Mouse (Mus musculus) midbrain, embryonic 10.5 days (tissue): ENCODE results near the gene Tmem132c. TPM values are rescaled to one million over a fixed set of nuclear protein-coding genes. Genes with fewer than 3 reads are reported as not detected.

Source experiments
- DNase-seq: peaks from one replicate; pipeline ENCODE4 v3.0.0-alpha.2; 2017; ENCODE audit warnings: low spot score
- H3K27ac ChIP-seq: fragments of 300-500 bp; sonication (generic); replicated peaks from 2 replicates; pipeline ENCODE4 v1.5.1; 2016; ENCODE audit warnings: mild to moderate bottlenecking
- H3K27me3 ChIP-seq: fragments of 300-500 bp; sonication (generic); 2 replicates; pipeline ENCODE4 v1.6.1; 2016; ENCODE audit warnings: low read depth, mild to moderate bottlenecking; ENCODE audit not compliant: poor library complexity, severe bottlenecking
- H3K36me3 ChIP-seq: fragments of 300-500 bp; sonication (generic); 2 replicates; pipeline ENCODE4 v1.6.1; 2016; ENCODE audit warnings: mild to moderate bottlenecking, moderate library complexity
- H3K4me1 ChIP-seq: fragments of 300-500 bp; sonication (generic); 2 replicates; pipeline ENCODE4 v1.6.1; 2016
- H3K4me3 ChIP-seq: fragments of 300-500 bp; sonication (generic); 2 replicates; pipeline ENCODE4 v1.5.1; 2016; ENCODE audit warnings: mild to moderate bottlenecking, moderate library complexity
- H3K9me3 ChIP-seq: fragments of 300-500 bp; sonication (generic); replicated peaks from 2 replicates; pipeline ENCODE4 v1.6.1; 2016; ENCODE audit warnings: mild to moderate bottlenecking
- WGBS: fragments of 180-500 bp; shearing (Covaris S2); methylation state at CpG from one replicate; pipeline ENCODE4 v1.1.7; 2016; 5-methylcytosine and 5-hydroxymethylcytosine counted together
- polyA plus RNA-seq: library from polyadenylated mRNA; unstranded; fragments of >200 nt; fragmentation: Nextera tagmentation; extraction: Ambion mirVana; gene quantifications from 2 replicates; pipeline ENCODE4 v1.2.1, GENCODE M21; 2016

Tmem132c gene
- 30.0 and 34.0 TPM in 2 replicates for polyA plus RNA-seq

- Histone ChIP-seq H3K27me3 (peaks cover 70% of the 10 kb centered on the region), H3K36me3 (peaks cover 6% of the 10 kb centered on the region), H3K4me3 (peak within 1 kb of the TSS; percentile 83), H3K9me3 (peaks cover 8% of the 10 kb centered on the region), H3K4me1 (peaks cover 54% of the 10 kb centered on the region), H3K27ac (peak within 1 kb of the TSS; percentile 87)
- peak; percentile 93 for DNase-seq
- 1% methylated on average over 57 of the region's 58 CpGs for WGBS
Measured at GRCm38 (mm10) chr5:127241136-127241924, at the start of gene Tmem132c. Tmem132c (plus strand) TSS chr5:127241808.

GRCm38 (mm10) chr5:127191881-127192280 lies 49.7 kb upstream of the Tmem132c start:
- DNase-seq = peak; percentile 54
- Histone ChIP-seq H3K27ac (no peak overlapping the region), H3K9me3 (no peaks in the 10 kb centered on the region; the same call in 1 of the 2 replicates), H3K4me1 (0 out of 2 replicates have a peak, but pooled peaks cover 4% of the 10 kb centered on the region), H3K27me3 (no peaks in the 10 kb centered on the region), H3K4me3 (no peak overlapping the region), H3K36me3 (no peaks in the 10 kb centered on the region)
- 43% methylated on average over 5 of the region's 5 CpGs for WGBS

- Histone ChIP-seq H3K4me1 (no peaks in the 10 kb centered on the region), H3K27ac (no peak overlapping the region), H3K27me3 (no peaks in the 10 kb centered on the region), H3K4me3 (no peak overlapping the region), H3K9me3 (no peaks in the 10 kb centered on the region), H3K36me3 (no peaks in the 10 kb centered on the region)
- 55% methylated on average over 4 of the region's 4 CpGs for WGBS
- peak; percentile 28 for DNase-seq
Measured at GRCm38 (mm10) chr5:127198850-127199249, 42.8 kb upstream of the Tmem132c start.

GRCm38 (mm10) chr5:127204881-127205280 lies 36.7 kb upstream of the Tmem132c start:
- no peak for DNase-seq
- Histone ChIP-seq H3K4me1 (no peaks in the 10 kb centered on the region), H3K27ac (no peak overlapping the region), H3K36me3 (no peaks in the 10 kb centered on the region), H3K4me3 (no peak overlapping the region), H3K9me3 (peaks cover 10% of the 10 kb centered on the region), H3K27me3 (no peaks in the 10 kb centered on the region)
- 89% methylated on average over 8 of the region's 8 CpGs for WGBS

- DNase-seq = peak; percentile 54
- no peak overlapping the region for H3K4me3 ChIP-seq
- H3K27me3 ChIP-seq = peaks cover 6% of the 10 kb centered on the region; the same call in 1 of the 2 replicates
- no peak overlapping the region for H3K27ac ChIP-seq
- H3K36me3 ChIP-seq = no peaks in the 10 kb centered on the region
- H3K4me1 ChIP-seq = peaks cover 22% of the 10 kb centered on the region
- peaks cover 6% of the 10 kb centered on the region for H3K9me3 ChIP-seq
- WGBS = 18% methylated on average over 3 of the region's 3 CpGs
Measured at GRCm38 (mm10) chr5:127216389-127216788, 25.2 kb upstream of the Tmem132c start.

- no peak for DNase-seq
- H3K36me3 ChIP-seq = no peaks in the 10 kb centered on the region
- 77% methylated on average over 6 of the region's 6 CpGs for WGBS
- H3K27ac ChIP-seq = no peak overlapping the region
- peaks cover 15% of the 10 kb centered on the region for H3K4me1 ChIP-seq
- H3K27me3 ChIP-seq = peaks cover 6% of the 10 kb centered on the region; the same call in 1 of the 2 replicates
- peaks cover 6% of the 10 kb centered on the region for H3K9me3 ChIP-seq
- no peak overlapping the region for H3K4me3 ChIP-seq
Measured at GRCm38 (mm10) chr5:127217725-127218124, 23.9 kb upstream of the Tmem132c start.

GRCm38 (mm10) chr5:127227929-127228595 lies 13.5 kb upstream of the Tmem132c start:
- 3% methylated on average over 14 of the region's 14 CpGs for WGBS

GRCm38 (mm10) chr5:127234715-127235114 lies 6.9 kb upstream of the Tmem132c start:
- H3K27ac ChIP-seq = peak overlapping the region; percentile 46
- peaks cover 8% of the 10 kb centered on the region for H3K9me3 ChIP-seq
- peak; percentile 78 for DNase-seq
- H3K4me3 ChIP-seq = peak overlapping the region; percentile 34
- H3K36me3 ChIP-seq = no peaks in the 10 kb centered on the region
- peaks cover 27% of the 10 kb centered on the region for H3K4me1 ChIP-seq
- 3% methylated on average over 7 of the region's 7 CpGs for WGBS
- peaks cover 58% of the 10 kb centered on the region for H3K27me3 ChIP-seq

More at GRCm38 (mm10) chr5:127227929-127228595, 13.5 kb upstream of the Tmem132c start:
- H3K27ac ChIP-seq = peak overlapping the region; percentile 71
- peak overlapping the region; percentile 52 for H3K4me3 ChIP-seq
- H3K4me1 ChIP-seq = peaks cover 17% of the 10 kb centered on the region
- DNase-seq = peak; percentile 59
- H3K9me3 ChIP-seq = no peaks in the 10 kb centered on the region
- H3K36me3 ChIP-seq = no peaks in the 10 kb centered on the region
- peaks cover 32% of the 10 kb centered on the region for H3K27me3 ChIP-seq

- Histone ChIP-seq H3K9me3 (peaks cover 8% of the 10 kb centered on the region), H3K4me3 (peak overlapping the region; percentile 34), H3K36me3 (no peaks in the 10 kb centered on the region), H3K27me3 (peaks cover 57% of the 10 kb centered on the region), H3K27ac (peak overlapping the region; percentile 46; the same call in 1 of the 2 replicates), H3K4me1 (peaks cover 32% of the 10 kb centered on the region)
- DNase-seq = peak; percentile 91
- WGBS = 3% methylated on average over 11 of the region's 11 CpGs
Measured at GRCm38 (mm10) chr5:127235203-127235602, 6.4 kb upstream of the Tmem132c start.

GRCm38 (mm10) chr5:127239706-127240105 lies 1.9 kb upstream of the Tmem132c start:
- DNase-seq = peak; percentile 37
- Histone ChIP-seq H3K36me3 (no peaks in the 10 kb centered on the region), H3K4me3 (no peak overlapping the region), H3K27me3 (peaks cover 76% of the 10 kb centered on the region), H3K27ac (no peak overlapping the region), H3K4me1 (peaks cover 68% of the 10 kb centered on the region), H3K9me3 (peaks cover 8% of the 10 kb centered on the region)
- 51% methylated on average over 7 of the region's 7 CpGs for WGBS

GRCm38 (mm10) chr5:127240646-127241045 lies 962 bp upstream of the Tmem132c start:
- peaks cover 8% of the 10 kb centered on the region for H3K9me3 ChIP-seq
- peaks cover 76% of the 10 kb centered on the region for H3K27me3 ChIP-seq
- peaks cover 59% of the 10 kb centered on the region for H3K4me1 ChIP-seq
- peak overlapping the region; percentile 87 for H3K27ac ChIP-seq
- no peak for DNase-seq
- H3K4me3 ChIP-seq = peak overlapping the region; percentile 83
- WGBS = 9% methylated on average over 4 of the region's 4 CpGs
- H3K36me3 ChIP-seq = 0 out of 2 replicates have a peak, but pooled peaks cover under 1% of the 10 kb centered on the region

GRCm38 (mm10) chr5:127241925-127242762 lies 536 bp downstream of the Tmem132c start:
- DNase-seq = peak; percentile 58
- peaks cover 51% of the 10 kb centered on the region for H3K4me1 ChIP-seq
- H3K27me3 ChIP-seq = peaks cover 62% of the 10 kb centered on the region
- H3K9me3 ChIP-seq = peaks cover 8% of the 10 kb centered on the region
- peak overlapping the region; percentile 87 for H3K27ac ChIP-seq
- peak overlapping the region; percentile 83 for H3K4me3 ChIP-seq
- H3K36me3 ChIP-seq = peaks cover 6% of the 10 kb centered on the region
- 2% methylated on average over 73 of the region's 73 CpGs for WGBS
